Mouse (Mus musculus): Measurements from ENCODE around the gene Cldn6. TPM values are rescaled to one million over a fixed set of nuclear protein-coding genes. Genes with fewer than 3 reads are reported as not detected.
A peak's percentile ranks its signal among the peaks of the same experiment; 100 is the strongest.

Gene Cldn6
- total RNA-seq, 2 experiments from 2014 or later: not detected

DNA sequence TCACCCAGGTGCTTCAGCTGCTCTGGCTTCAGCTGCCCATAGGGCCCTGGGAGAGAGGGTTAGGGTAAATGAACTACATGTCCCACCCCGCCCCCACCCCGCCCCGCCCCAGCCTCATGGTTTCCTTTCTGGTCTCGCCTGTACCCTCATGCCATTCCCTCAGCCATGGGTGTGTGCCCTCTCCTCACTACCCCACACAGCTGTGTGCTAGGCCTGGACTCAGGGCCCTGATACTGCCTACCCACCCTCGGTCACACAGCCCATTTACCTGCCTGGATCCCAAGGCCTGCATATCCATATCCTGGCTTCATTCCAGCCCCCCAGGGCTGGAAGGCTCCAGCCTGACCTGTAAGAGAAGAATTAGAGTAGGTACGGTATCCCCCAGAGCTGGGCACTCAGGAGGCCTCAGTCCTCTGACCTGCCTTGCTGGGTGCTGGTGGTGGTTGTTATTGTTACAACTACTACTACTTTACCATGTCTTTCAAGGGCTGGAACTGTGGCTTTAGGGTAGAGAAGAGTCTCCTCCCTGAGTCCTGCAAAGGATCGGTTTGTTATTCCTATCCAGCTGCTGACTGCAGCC is 26.6 kb downstream of the Cldn6 start:
- intact Hi-C loops (cut with DNase I): loop anchor here (1.0 to 5.0 kb wide), 2 partner anchors 44 to 138 kb away; no protein-coding TSS in a partner anchor
- DNase-seq (ENCODE audit: low spot score): no peak

DNA sequence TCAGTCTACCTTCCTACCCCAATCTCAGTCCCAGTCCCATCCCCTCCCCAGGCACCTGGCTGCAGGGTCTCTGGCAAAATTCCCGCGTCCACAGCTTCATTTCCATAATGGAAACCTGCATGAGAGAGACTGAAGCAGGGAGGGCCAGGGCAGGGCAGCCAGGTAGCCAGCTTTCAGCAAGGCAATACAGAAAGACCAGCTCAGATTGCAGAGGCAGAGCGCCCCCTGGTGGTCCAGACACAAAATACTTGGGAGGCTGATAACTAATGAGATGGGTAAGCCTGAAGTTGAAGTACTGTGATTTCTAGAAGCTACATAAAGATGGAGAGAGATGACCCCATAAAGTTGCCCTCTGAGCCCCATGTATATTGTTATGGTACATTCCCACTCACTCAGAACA is 27.2 kb downstream of the Cldn6 start:
- no peak for DNase-seq (ENCODE audit: low spot score)
- intact Hi-C loops (cut with DNase I): loop anchor here (5.0 kb wide), 1 partner anchor 139 kb away; no protein-coding TSS in a partner anchor

DNA sequence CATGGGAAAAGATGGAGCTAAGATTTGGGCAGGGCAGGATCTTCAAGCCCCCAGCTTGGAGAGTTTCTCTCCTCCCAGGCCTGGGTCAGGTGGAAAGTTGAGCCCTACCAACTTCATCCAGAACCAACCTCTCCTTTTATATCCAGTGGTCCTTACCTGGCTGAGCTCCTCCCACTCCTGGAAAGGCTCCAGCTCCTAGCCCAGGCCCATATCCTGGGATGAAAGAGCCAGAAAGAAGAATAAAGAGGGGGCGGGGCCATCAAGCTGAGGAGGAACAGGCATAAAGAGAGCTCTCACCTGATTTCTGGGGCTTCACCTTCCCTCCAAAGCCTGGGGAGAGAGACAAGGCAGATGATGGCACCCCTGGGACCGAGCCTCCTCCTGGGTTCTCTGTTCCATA is 38.0 kb downstream of the Cldn6 start:
- no peak for DNase-seq (ENCODE audit: low spot score)
- intact Hi-C loops (cut with DNase I): no loop called here

DNA sequence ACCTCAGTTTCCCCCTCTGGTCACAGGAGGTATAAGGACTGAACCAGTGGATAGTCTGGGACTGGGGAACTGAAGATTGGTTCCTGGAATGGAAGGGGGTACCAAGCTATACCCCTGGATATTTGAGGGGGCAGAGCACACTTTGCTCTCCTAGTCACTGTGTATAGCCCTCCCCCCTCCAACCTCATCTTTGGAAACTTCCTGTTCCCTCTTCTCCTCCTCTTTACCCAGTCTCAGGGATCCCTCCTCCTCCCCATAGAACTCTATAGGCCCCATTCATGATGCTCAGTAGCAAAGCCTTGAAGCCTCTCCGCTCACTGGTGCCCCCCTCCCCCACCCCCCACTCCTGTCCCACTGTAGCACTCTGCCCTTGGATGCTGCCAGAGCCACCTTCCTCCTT is 40.4 kb downstream of the Cldn6 start:
- intact Hi-C loops (cut with DNase I): no loop called here
- DNase-seq (ENCODE audit: low spot score): no peak

DNA sequence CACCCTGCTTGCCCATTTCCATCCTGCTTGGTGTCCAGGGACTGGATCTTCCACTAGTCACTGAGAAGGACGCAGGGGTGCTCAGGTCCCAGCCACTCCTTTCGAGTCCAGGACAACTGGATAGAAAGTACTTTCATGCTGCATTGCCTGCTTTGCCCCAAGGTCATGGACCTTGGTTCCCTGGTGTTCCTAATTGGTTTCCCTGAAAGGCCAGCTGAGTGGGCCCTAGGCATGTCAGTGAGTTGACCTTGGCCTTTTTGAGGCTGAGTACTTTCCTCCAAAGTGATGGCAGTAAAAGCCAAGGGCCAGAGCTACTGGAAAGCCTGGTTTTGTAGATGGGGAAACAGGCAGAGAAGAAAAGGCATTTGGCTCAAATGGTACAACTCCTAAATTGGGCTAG is 42.8 kb downstream of the Cldn6 start:
- intact Hi-C loops (cut with DNase I): no loop called here
- no peak for DNase-seq (ENCODE audit: low spot score)

DNA sequence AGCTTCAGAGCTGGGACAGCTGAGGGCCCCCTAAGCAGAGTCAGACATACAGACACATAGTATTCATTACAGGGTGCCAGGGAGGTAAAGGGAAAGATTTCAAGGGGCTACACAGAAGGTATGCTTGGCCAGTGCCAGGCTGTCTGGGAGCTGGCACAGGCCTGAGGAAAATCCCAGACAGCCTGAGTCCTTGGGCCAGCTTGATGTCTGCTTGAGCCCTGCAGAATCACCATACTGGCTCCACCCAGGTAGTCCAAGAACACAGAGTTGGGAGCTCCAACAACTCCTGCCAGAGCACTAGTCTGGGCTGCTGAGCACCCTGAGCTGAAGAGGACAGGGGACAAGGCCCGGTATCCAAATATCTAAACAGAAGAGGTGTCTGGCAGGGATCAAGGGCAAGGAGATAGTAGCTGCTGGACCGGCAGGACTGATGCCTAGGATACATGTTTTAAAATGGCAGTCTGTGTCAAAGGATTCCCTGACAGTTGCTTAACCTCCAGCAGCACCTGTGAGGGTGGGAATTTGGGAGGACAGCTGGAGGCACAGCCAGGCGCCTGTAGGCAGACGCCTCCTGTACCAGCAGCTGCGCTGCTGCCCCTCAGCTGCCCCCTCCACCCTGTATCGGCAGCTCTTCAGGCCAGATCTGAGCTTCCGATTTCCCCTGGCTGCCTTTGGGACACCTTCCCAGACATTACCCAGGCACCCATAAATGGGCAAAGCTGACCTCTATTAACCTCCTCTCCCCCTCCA is 43.5 kb downstream of the Cldn6 start, which contains the start of gene 1520401A03Rik:
1520401A03Rik (minus strand) TSS at position 408 of the 750 bp plus-strand sequence.
- no peak for DNase-seq (ENCODE audit: low spot score)
- intact Hi-C loops (cut with DNase I): no loop called here

DNA sequence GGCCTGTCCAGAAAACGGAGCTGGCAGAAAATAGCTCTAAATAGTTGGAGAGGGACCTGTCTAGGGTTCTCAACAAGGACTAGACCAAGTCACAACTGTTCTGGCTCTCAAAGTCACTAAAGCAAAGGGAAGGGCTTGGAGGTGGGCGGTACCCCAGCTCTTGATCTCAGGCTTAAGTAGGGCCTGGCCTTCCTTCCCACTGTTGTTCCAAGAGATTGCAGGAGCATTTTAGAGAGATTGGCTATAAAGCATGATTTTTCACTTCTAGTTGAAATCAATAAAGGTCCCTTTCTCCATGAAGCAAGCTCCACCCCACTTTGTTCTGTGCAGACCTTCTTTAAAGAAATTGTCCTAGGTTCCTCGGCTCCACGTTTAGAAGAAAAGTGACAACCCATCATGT is 46.4 kb downstream of the Cldn6 start:
- DNase-seq (ENCODE audit: low spot score): no peak
- intact Hi-C loops (cut with DNase I): loop anchor here (1.0 kb wide), 1 partner anchor 46 kb away; the partner anchor contains the start of gene Cldn6

DNA sequence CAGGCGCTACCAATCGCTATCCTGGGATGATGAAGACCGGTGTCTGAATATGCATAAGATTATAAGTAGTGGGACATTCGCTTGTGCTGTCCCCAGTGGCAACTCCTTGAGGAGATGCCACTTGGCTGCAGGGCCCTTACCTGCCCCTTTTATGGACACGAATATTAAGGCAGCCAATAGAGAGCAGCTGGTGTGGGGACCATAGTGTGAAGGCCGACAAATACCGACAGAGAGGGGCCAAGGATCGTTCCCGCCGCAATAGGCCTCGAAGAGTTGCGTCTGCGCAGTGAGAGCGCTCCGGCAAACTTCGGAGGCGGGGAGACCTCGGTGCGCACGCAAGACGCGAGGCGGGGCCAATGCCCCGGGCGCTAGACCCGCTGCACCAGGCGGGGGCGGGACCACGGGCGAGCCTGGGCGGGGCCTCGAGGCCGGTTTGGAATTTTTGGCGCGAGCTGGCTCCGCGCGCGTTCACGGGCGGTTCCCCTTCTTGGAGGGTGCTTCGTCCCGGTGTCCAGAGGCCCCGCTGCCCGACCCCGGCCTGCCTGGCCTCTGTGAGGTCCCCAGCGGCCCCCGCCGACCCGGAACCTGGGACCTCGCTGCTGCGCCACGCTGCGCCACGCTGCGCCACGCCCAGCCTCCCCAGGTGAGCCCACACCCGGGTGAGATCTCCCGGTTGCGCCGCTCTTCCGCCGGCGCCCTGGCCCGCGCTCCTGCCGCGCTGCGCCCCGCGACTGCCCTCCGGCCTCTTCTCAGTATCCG is 47.1 kb downstream of the Cldn6 start, which contains the start of gene Pkmyt1:
Pkmyt1 (plus strand) TSS at position 338 of the 759 bp plus-strand sequence.
- peak; percentile 90 for DNase-seq (ENCODE audit: low spot score)
- intact Hi-C loops (cut with DNase I): loop anchor here (1.0 kb wide), 1 partner anchor 47 kb away; the partner anchor contains the start of gene Cldn6

DNA sequence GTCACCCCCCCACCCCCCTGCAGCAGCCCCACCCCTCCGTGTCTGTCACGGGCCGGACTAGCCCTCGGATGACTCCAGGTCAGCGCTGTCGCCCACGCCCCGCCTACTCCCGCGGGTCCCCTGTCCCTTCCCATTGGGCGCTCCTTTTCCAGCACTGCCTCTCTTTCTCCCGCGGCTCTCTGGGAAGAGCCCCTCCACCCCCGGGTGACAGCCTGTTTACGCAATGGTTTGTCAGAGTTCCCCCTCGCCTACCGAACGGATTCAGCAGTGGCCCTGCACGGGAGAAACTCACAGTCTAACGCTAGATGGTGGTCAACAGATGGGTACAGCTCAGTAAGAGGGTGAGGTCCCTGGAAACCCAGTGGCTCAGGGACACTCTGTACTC is 47.7 kb downstream of the Cldn6 start:
- DNase-seq (ENCODE audit: low spot score): peak; percentile 83
- intact Hi-C loops (cut with DNase I): no loop called here

DNA sequence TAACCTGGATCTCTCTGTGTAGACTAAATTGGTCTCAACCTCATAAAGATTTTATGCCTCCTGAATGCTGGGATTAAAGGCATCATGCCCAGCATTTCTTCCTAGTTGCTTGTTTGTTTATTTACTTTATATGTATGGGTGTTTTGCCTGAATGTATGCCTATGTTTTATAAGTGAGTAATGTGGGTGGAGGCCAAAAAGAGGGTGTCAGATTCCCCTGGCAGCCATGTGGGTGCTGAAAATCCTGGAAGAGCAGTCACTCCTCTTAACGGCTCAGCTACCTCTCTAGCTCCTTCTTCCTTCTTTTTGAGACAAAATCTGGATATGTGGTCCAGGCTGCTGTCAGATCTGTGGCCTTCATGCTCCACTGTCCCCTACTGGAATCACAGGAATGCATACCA is 51.4 kb downstream of the Cldn6 start:
- DNase-seq (ENCODE audit: low spot score): no peak
- intact Hi-C loops (cut with DNase I): no loop called here

Other genes starting within 250 kb of the Cldn6 start
- not detected for gene Vmn2r117, start 199.6 kb upstream of the Cldn6 start, total RNA-seq (2021)
- gene Zfp213, start 115.0 kb upstream of the Cldn6 start, total RNA-seq (2021): 1 to 10 TPM; 4.7 to 6.2 TPM
- 1 to 10 TPM; 3.4 to 4.8 TPM for gene Zfp13, start 79.8 kb upstream of the Cldn6 start, total RNA-seq (2021)
- not detected for gene Zscan10, start 78.4 kb upstream of the Cldn6 start, total RNA-seq (2021)
- under 1 TPM; 0.06 to 0.08 TPM for gene Mmp25, start 34.0 kb upstream of the Cldn6 start, total RNA-seq (2021)
- not detected for gene Bicdl2, start 18.7 kb upstream of the Cldn6 start, total RNA-seq (2021)
- 100 to 1,000 TPM; 193 to 207 TPM for gene Hcfc1r1, start 5.7 kb upstream of the Cldn6 start, total RNA-seq (2021)
- gene Thoc6, start 5.4 kb upstream of the Cldn6 start, total RNA-seq (2021): 10 to 100 TPM; 12.2 to 12.3 TPM
- gene Tnfrsf12a, start 1.8 kb upstream of the Cldn6 start, total RNA-seq (2021): 100 to 1,000 TPM in 1 of 2 experiments, 10 to 100 TPM in 1; 79.9 to 111 TPM
- not detected for gene Cldn9, start 4.8 kb downstream of the Cldn6 start, total RNA-seq (2021)
- gene 1520401A03Rik, start 43.5 kb downstream of the Cldn6 start, total RNA-seq (2021): not detected
- gene Pkmyt1, start 47.1 kb downstream of the Cldn6 start, total RNA-seq (2021): 1 to 10 TPM; 1.4 to 1.5 TPM
- 10 to 100 TPM; 26.1 to 29.5 TPM for gene Paqr4, start 61.6 kb downstream of the Cldn6 start, total RNA-seq (2021)
- gene Kremen2, start 66.6 kb downstream of the Cldn6 start, total RNA-seq (2021): not detected
- 10 to 100 TPM; 29.7 to 33.2 TPM for gene Flywch1, start 92.4 kb downstream of the Cldn6 start, total RNA-seq (2021)
- gene Flywch2, start 106.8 kb downstream of the Cldn6 start, total RNA-seq (2021): 1 to 10 TPM in 1 of 2 experiments, under 1 TPM in 1; 0.88 to 1.6 TPM
- 100 to 1,000 TPM; 157 to 162 TPM for gene Srrm2, start 111.3 kb downstream of the Cldn6 start, total RNA-seq (2021)
- gene Elob, start 149.9 kb downstream of the Cldn6 start, total RNA-seq (2021): 100 to 1,000 TPM; 353 to 372 TPM
- not detected for gene Prss33, start 156.8 kb downstream of the Cldn6 start, total RNA-seq (2021)
- gene Prss32, start 164.6 kb downstream of the Cldn6 start, total RNA-seq (2021): not detected
- not detected for gene Prss41, start 164.9 kb downstream of the Cldn6 start, total RNA-seq (2021)
- gene Prss21, start 188.8 kb downstream of the Cldn6 start, total RNA-seq (2021): not detected
- gene Dcpp1, start 201.6 kb downstream of the Cldn6 start, total RNA-seq (2021): not detected
- not detected for gene Dcpp2, start 201.6 kb downstream of the Cldn6 start, total RNA-seq (2021)
- gene Dcpp3, start 238.2 kb downstream of the Cldn6 start, total RNA-seq (2021): not detected